8 mouse cellular contexts compared by ENCODE assay signal in the genomic region with DNA sequence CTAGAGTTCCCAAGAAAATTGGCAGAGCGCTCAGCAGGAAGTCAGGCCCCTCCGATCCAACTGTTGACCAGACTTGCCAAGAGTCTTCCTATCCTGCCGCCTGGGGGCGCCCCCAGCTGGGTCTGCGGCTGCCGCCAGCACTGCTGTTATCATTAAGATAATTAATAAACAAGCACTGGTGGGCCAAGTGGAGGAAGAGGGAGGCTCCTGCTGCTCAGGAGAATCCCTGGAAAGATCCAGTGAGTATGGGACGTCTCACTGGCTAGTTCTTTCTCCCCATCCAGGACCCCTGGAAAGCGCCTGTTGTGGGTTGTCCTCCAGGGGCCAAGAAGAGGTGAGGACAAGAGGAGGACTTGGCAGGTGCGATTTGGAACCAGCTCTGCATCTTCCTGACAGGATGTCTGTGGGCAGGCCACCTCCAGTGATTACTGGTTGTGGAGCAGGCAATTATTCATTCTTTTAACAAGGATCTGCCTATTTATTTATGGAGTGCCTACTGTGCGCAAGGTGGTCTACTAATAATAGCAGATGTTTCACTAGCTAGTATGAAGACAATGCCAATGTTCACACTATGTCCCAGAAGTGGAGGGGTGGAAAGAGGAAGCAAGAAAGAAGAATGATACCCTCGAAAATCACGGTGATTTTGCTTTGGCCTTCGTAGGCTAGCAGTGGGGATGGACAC. TPM values are rescaled to one million over a fixed set of nuclear protein-coding genes. Genes with fewer than 3 reads are reported as not detected.
DNase-seq lines count a peak whose midpoint lies in the region; ATAC-seq and TF ChIP-seq lines count a peak whose summit lies in the region.

No protein-coding gene starts in this region.

- TF ChIP-seq CTCF in bone marrow macrophage, adult 2 months (IDR thresholded peaks at IDR 0.05; ENCODE audit: low read depth, low read length) = peak; percentile 39
- TF ChIP-seq CTCF in gastrocnemius, adult 2 months (IDR thresholded peaks at IDR 0.05) = peak; percentile 69
- peak; percentile 64 for TF ChIP-seq CTCF in liver, embryonic 14.5 days (IDR thresholded peaks at IDR 0.05; ENCODE audit: low read depth)

- no peak overlapping the region for H3K4me2 ChIP-seq in liver, embryonic 14.5 days (ENCODE audit: low read depth)
- peak overlapping the region; percentile 100 for H3K4me2 ChIP-seq in neural tube, embryonic 12.5 days (replicated peaks)

- DNase-seq in left cerebral cortex, postnatal 25 days (ENCODE audit: low spot score in 2 of 2) = peak; percentile 41 to 42
- DNase-seq in left cerebral cortex, postnatal 36 days (ENCODE audit: low spot score in 2 of 2) = no peak
- peak; percentile 73 for DNase-seq in gastrocnemius, adult 2 months
- peak; percentile 57 for DNase-seq in induced T-regulatory cell, adult 2 months (ENCODE audit: low read depth)
- DNase-seq in liver, embryonic 14.5 days (ENCODE audit: low read depth in 3 of 3, low spot score in 3 of 3) = peak in 1 of 3 experiments; percentile 20
- peak; percentile 73 to 76 for DNase-seq in urinary bladder, postnatal 4 days (ENCODE audit: low spot score in 2 of 2)

- TF ChIP-seq EP300 in liver, embryonic 14.5 days (IDR thresholded peaks at IDR 0.05; ENCODE audit: low read depth) = no peak

- H3K27ac ChIP-seq in bone marrow macrophage, adult 2 months (ENCODE audit: insufficient read depth, low read depth, low read length) = no peak overlapping the region
- H3K27ac ChIP-seq in gastrocnemius, adult 2 months = no peak overlapping the region
- no peak overlapping the region for H3K27ac ChIP-seq in liver, embryonic 14.5 days
- H3K27ac ChIP-seq in neural tube, embryonic 12.5 days = no peak overlapping the region

- no peaks in the 10 kb centered on the region for H3K36me3 ChIP-seq in liver, embryonic 14.5 days (replicated peaks; ENCODE audit: control insufficient read depth, insufficient read depth, low read depth)
- no peaks in the 10 kb centered on the region for H3K36me3 ChIP-seq in neural tube, embryonic 12.5 days

- no peak overlapping the region for H3K9ac ChIP-seq in liver, embryonic 14.5 days (replicated peaks)
- H3K9ac ChIP-seq in neural tube, embryonic 12.5 days = no peak overlapping the region

- no peak for TF ChIP-seq POLR2A in bone marrow macrophage, adult 2 months (IDR thresholded peaks at IDR 0.05; ENCODE audit: borderline replicate concordance, low read depth, low read length)

- H3K4me3 ChIP-seq in bone marrow macrophage, adult 2 months (ENCODE audit: insufficient read depth, low read length) = no peak overlapping the region
- H3K4me3 ChIP-seq in gastrocnemius, adult 2 months = peak overlapping the region; percentile 85
- no peak overlapping the region for H3K4me3 ChIP-seq in liver, embryonic 14.5 days (ENCODE audit: insufficient read depth in 1 of 2, low read depth in 2 of 2, low read length in 2 of 2)
- no peak overlapping the region for H3K4me3 ChIP-seq in neural tube, embryonic 12.5 days

- no peaks in the 10 kb centered on the region for H3K9me3 ChIP-seq in liver, embryonic 14.5 days (ENCODE audit: control insufficient read depth, low read length)
- no peaks in the 10 kb centered on the region for H3K9me3 ChIP-seq in neural tube, embryonic 12.5 days

- no peak for ATAC-seq in liver, embryonic 14.5 days (ENCODE audit: insufficient read depth)
- no peak for ATAC-seq in neural tube, embryonic 12.5 days (ENCODE audit: low FRiP score, low read depth)

- intact Hi-C loops in left cerebral cortex, postnatal 25 days (cut with DNase I) = loop anchor here (2.0 kb wide), 1 partner anchor 98 kb away; a partner anchor contains a TSS
- intact Hi-C loops in left cerebral cortex, postnatal 36 days (cut with DNase I) = loop anchor here (2.0 to 5.0 kb wide), 2 partner anchors 56 to 74 kb away; a partner anchor contains a TSS
- intact Hi-C loops in gastrocnemius, adult 2 months (cut with DNase I) = loop anchor here (10.0 kb wide), 1 partner anchor 206 kb away; no protein-coding TSS in a partner anchor

- peaks cover 54% of the 10 kb centered on the region for H3K27me3 ChIP-seq in liver, embryonic 14.5 days (ENCODE audit: control insufficient read depth, insufficient read depth, low read length)
- peaks cover 27% of the 10 kb centered on the region for H3K27me3 ChIP-seq in neural tube, embryonic 12.5 days (replicated peaks)

- 11% methylated on average over 13 of the region's 13 CpGs for WGBS in liver, embryonic 14.5 days (ENCODE audit: insufficient replicate concordance)
- 12% methylated on average over 13 of the region's 13 CpGs for WGBS in neural tube, embryonic 12.5 days

- 0 out of 2 replicates have a peak, but pooled peaks cover 3% of the 10 kb centered on the region for H3K4me1 ChIP-seq in bone marrow macrophage, adult 2 months (ENCODE audit: control insufficient read depth, insufficient read depth, low read length)
- peaks cover 0 to 4% of the 10 kb centered on the region in 2 experiments; a peak in 2 of 4 replicates for H3K4me1 ChIP-seq in liver, embryonic 14.5 days (replicated peaks; ENCODE audit: control insufficient read depth in 2 of 2, insufficient read depth in 2 of 2, low read length in 1 of 2)
- peaks cover 33% of the 10 kb centered on the region for H3K4me1 ChIP-seq in neural tube, embryonic 12.5 days

RNA-seq across cellular contexts. Expression of a gene that starts 0.9 kb away (rescaled TPM):
- total RNA-seq in left cerebral cortex, postnatal 25 days (2021) = 100 to 1,000 TPM; 177 to 182 TPM
- total RNA-seq in left cerebral cortex, postnatal 36 days (2021) = 100 to 1,000 TPM; 191 to 198 TPM
- polyA plus RNA-seq in bone marrow macrophage, adult 2 months (2012; ENCODE audit: insufficient read depth, insufficient read length, missing spikeins) = not detected in 2 replicates
- under 1 TPM; 0.10 to 0.73 TPM for total RNA-seq in gastrocnemius, adult 2 months (2021)
- 0.71 and 0.76 TPM in 2 replicates for polyA plus RNA-seq in liver, embryonic 14.5 days (2012; rRNA removed)
- polyA plus RNA-seq in liver, embryonic 14.5 days (2014; fragmentation: Nextera tagmentation; extraction: Ambion mirVana) = 0.65 and 0.73 TPM in 2 replicates
- 20.7 and 21.0 TPM in 2 replicates for polyA plus RNA-seq in neural tube, embryonic 12.5 days (2016; fragmentation: Nextera tagmentation; extraction: Ambion mirVana)

RNA-seq across cellular contexts. Expression of a gene that starts 11.1 kb away (rescaled TPM):
- 10 to 100 TPM; 17.7 to 20.2 TPM for total RNA-seq in left cerebral cortex, postnatal 25 days (2021)
- total RNA-seq in left cerebral cortex, postnatal 36 days (2021) = 10 to 100 TPM; 19.4 to 20.6 TPM
- 9.7 and 10.6 TPM in 2 replicates for polyA plus RNA-seq in bone marrow macrophage, adult 2 months (2012; ENCODE audit: insufficient read depth, insufficient read length, missing spikeins)
- 10 to 100 TPM; 14.4 to 16.7 TPM for total RNA-seq in gastrocnemius, adult 2 months (2021)
- 6.1 and 6.6 TPM in 2 replicates for polyA plus RNA-seq in liver, embryonic 14.5 days (2012; rRNA removed)
- polyA plus RNA-seq in liver, embryonic 14.5 days (2014; fragmentation: Nextera tagmentation; extraction: Ambion mirVana) = 6.0 and 6.7 TPM in 2 replicates
- 28.8 and 29.4 TPM in 2 replicates for polyA plus RNA-seq in neural tube, embryonic 12.5 days (2016; fragmentation: Nextera tagmentation; extraction: Ambion mirVana)

RNA-seq across cellular contexts. Expression of a gene that starts 38.2 kb away (rescaled TPM):
- 10 to 100 TPM; 18.9 to 20.6 TPM for total RNA-seq in left cerebral cortex, postnatal 25 days (2021)
- 10 to 100 TPM; 18.8 to 23.4 TPM for total RNA-seq in left cerebral cortex, postnatal 36 days (2021)
- polyA plus RNA-seq in bone marrow macrophage, adult 2 months (2012; ENCODE audit: insufficient read depth, insufficient read length, missing spikeins) = not detected in 2 replicates
- total RNA-seq in gastrocnemius, adult 2 months (2021) = not detected
- 0.08 and 0.12 TPM in 2 replicates for polyA plus RNA-seq in liver, embryonic 14.5 days (2012; rRNA removed)
- 0.05 and 0.06 TPM in 2 replicates for polyA plus RNA-seq in liver, embryonic 14.5 days (2014; fragmentation: Nextera tagmentation; extraction: Ambion mirVana)
- 0.26 and 0.61 TPM in 2 replicates for polyA plus RNA-seq in neural tube, embryonic 12.5 days (2016; fragmentation: Nextera tagmentation; extraction: Ambion mirVana)

RNA-seq across cellular contexts. Expression of a gene that starts 56.2 kb away (rescaled TPM):
- total RNA-seq in left cerebral cortex, postnatal 25 days (2021) = 100 to 1,000 TPM; 188 to 208 TPM
- total RNA-seq in left cerebral cortex, postnatal 36 days (2021) = 100 to 1,000 TPM; 199 to 221 TPM
- 0.31 TPM in 1 of 2 replicates, not detected in the other for polyA plus RNA-seq in bone marrow macrophage, adult 2 months (2012; ENCODE audit: insufficient read depth, insufficient read length, missing spikeins)
- total RNA-seq in gastrocnemius, adult 2 months (2021) = not detected
- 2.0 and 2.1 TPM in 2 replicates for polyA plus RNA-seq in liver, embryonic 14.5 days (2012; rRNA removed)
- 2.3 and 2.4 TPM in 2 replicates for polyA plus RNA-seq in liver, embryonic 14.5 days (2014; fragmentation: Nextera tagmentation; extraction: Ambion mirVana)
- polyA plus RNA-seq in neural tube, embryonic 12.5 days (2016; fragmentation: Nextera tagmentation; extraction: Ambion mirVana) = 0.34 and 0.96 TPM in 2 replicates

Comparison
In these comparisons a context has a peak if more than half of its experiments do, and no peak if none do; other contexts are left out.
1. DNase-seq: peak in left cerebral cortex, postnatal 25 days (2 of 2), gastrocnemius, adult 2 months (single experiment), induced T-regulatory cell, adult 2 months (single experiment) and urinary bladder, postnatal 4 days (2 of 2); none in left cerebral cortex, postnatal 36 days (0 of 2).
2. RNA of a gene that starts 0.9 kb away (total RNA-seq): 191 to 198 TPM in left cerebral cortex, postnatal 36 days and 177 to 182 TPM in left cerebral cortex, postnatal 25 days; 0.10 to 0.73 TPM in gastrocnemius, adult 2 months; every median in the first group is over 100 times any median in the second.
3. RNA of a gene that starts 38.2 kb away (total RNA-seq): 18.8 to 23.4 TPM in left cerebral cortex, postnatal 36 days and 18.9 to 20.6 TPM in left cerebral cortex, postnatal 25 days; not detected in gastrocnemius, adult 2 months; every median in the first group is over 10 times any median in the second.
4. Peak in every context shown above with its lines, with median percentiles within 50 percentile points of each other: CTCF ChIP-seq.